Comparison of ENCODE assay signal across 12 mouse cellular contexts in the genomic region with DNA sequence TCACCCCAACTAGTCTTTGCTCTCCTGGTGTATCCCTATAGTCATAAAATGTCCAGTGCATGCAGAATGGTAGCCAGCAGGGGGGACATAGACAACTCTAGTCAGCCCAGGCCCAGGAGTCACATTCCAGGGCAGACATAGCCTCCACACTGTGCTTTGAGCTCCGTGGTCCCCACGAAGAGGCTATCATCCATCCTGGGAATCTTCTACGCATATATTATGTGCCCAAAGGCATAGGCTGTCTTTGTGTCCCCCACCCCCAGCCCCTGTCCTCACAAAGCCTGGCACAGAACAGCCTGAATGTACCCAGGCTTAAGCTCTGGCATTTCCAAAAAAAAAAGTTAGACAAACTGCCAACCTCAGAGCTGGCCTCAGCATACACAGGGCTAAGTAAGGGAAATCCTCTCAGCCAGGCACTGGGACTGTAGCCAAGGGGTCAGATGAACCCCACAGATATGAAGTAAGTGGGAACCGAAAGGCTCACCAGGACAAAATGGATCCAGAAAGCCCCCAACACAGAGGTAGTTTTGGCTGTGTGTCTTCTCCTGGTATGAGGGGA. TPM values are rescaled to one million over a fixed set of nuclear protein-coding genes. Genes with fewer than 3 reads are reported as not detected.
DNase-seq lines count a peak whose midpoint lies in the region; ATAC-seq lines count a peak whose summit lies in the region.
"Had no signal": no experiment of that assay in that cellular context is flagged by ENCODE, and none has a peak within 500 bp of the region (broad histone marks: within the 10 kb centered on the region; RNA-seq: fewer than 3 reads in every experiment).

No protein-coding gene starts in this region.

- peak overlapping the region; percentile 75; the same call in 1 of the 2 replicates for H3K27ac ChIP-seq in forebrain, embryonic 14.5 days (ENCODE audit: low read depth, low read length)
- H3K27ac ChIP-seq: embryonic facial prominence, embryonic 12.5 days had no signal

- no peak overlapping the region for H3K4me3 ChIP-seq in forebrain, embryonic 14.5 days (ENCODE audit: low read depth, low read length)
- H3K4me3 ChIP-seq: embryonic facial prominence, embryonic 12.5 days had no signal

- no peak overlapping the region for H3K4me2 ChIP-seq in forebrain, embryonic 14.5 days (ENCODE audit: low read length)
- H3K4me2 ChIP-seq: embryonic facial prominence, embryonic 12.5 days had no signal

- no peaks in the 10 kb centered on the region for H3K9me3 ChIP-seq in forebrain, embryonic 14.5 days (replicated peaks; ENCODE audit: control insufficient read depth, low read length)
- H3K9me3 ChIP-seq: embryonic facial prominence, embryonic 12.5 days had no signal

- WGBS in forebrain, embryonic 14.5 days: 40% methylated on average over 4 of the region's 4 CpGs

- peak; percentile 80 for ATAC-seq in forebrain, embryonic 14.5 days
- ATAC-seq in megakaryocyte, adult 5-6 weeks (ENCODE audit: poor library complexity, severe bottlenecking): no peak
- no peak for ATAC-seq in granulocyte monocyte progenitor cell, adult 5-6 weeks (replicated peaks; ENCODE audit: poor library complexity, severe bottlenecking)

- peak; percentile 50 for DNase-seq in kidney, postnatal 10 days
- DNase-seq in kidney, adult 9 months: no peak
- DNase-seq in Muller cell, postnatal 12 days (ENCODE audit: inconsistent ontology term): peak; percentile 55
- DNase-seq in forebrain, embryonic 14.5 days (ENCODE audit: low spot score): peak; percentile 74
- peak; percentile 28 for DNase-seq in lung, postnatal 25 days (ENCODE audit: low spot score)
- no peak for DNase-seq in urinary bladder, postnatal 10 days (ENCODE audit: low spot score)
- DNase-seq: layer of hippocampus, postnatal 36 days; right cerebral cortex, postnatal 4 days had no signal

- no peak overlapping the region for H3K9ac ChIP-seq in forebrain, embryonic 14.5 days (ENCODE audit: low read length)
- H3K9ac ChIP-seq: embryonic facial prominence, embryonic 12.5 days had no signal

- no peaks in the 10 kb centered on the region for H3K36me3 ChIP-seq in forebrain, embryonic 14.5 days (ENCODE audit: control insufficient read depth, insufficient read depth, low read length)
- H3K36me3 ChIP-seq: embryonic facial prominence, embryonic 12.5 days had no signal

- peaks cover 24% of the 10 kb centered on the region for H3K4me1 ChIP-seq in forebrain, embryonic 14.5 days (ENCODE audit: control insufficient read depth, insufficient read depth, low read length)

- H3K27me3 ChIP-seq in forebrain, embryonic 14.5 days (replicated peaks; ENCODE audit: control insufficient read depth, insufficient read depth, low read length): no peaks in the 10 kb centered on the region
- H3K27me3 ChIP-seq: embryonic facial prominence, embryonic 12.5 days had no signal

RNA-seq across cellular contexts. Expression of gene Mras, which starts 19.8 kb away (rescaled TPM):
- 51.8 and 56.8 TPM in 2 replicates for polyA plus RNA-seq in forebrain, embryonic 14.5 days (2014; fragmentation: Nextera tagmentation; extraction: Ambion mirVana)
- 0.50 and 1.6 TPM in 2 replicates for total RNA-seq in megakaryocyte, adult 5-6 weeks (2015)
- total RNA-seq in megakaryocyte, adult 5-6 weeks (2017): 0.41 and 0.48 TPM in 2 replicates
- total RNA-seq in granulocyte monocyte progenitor cell, adult 5-6 weeks (2014; fragmentation: Nextera tagmentation): 6.7 and 19.6 TPM in 2 replicates
- 3.2 and 9.2 TPM in 2 replicates for total RNA-seq in granulocyte monocyte progenitor cell, adult 5-6 weeks (2017)

RNA-seq across cellular contexts. Expression of gene Nme9, which starts 33.9 kb away (rescaled TPM):
- 0.54 and 1.5 TPM in 2 replicates for polyA plus RNA-seq in forebrain, embryonic 14.5 days (2014; fragmentation: Nextera tagmentation; extraction: Ambion mirVana)
- not detected in 2 replicates for total RNA-seq in megakaryocyte, adult 5-6 weeks (2015)
- total RNA-seq in megakaryocyte, adult 5-6 weeks (2017): not detected in 2 replicates
- not detected in 2 replicates for total RNA-seq in granulocyte monocyte progenitor cell, adult 5-6 weeks (2014; fragmentation: Nextera tagmentation)
- total RNA-seq in granulocyte monocyte progenitor cell, adult 5-6 weeks (2017): not detected in 2 replicates
- polyA plus RNA-seq: embryonic facial prominence, embryonic 12.5 days; heart, embryonic 14.5 days had no signal

RNA-seq across cellular contexts. Expression of gene Esyt3, which starts 59.0 kb away (rescaled TPM):
- 0.52 and 0.58 TPM in 2 replicates for polyA plus RNA-seq in forebrain, embryonic 14.5 days (2014; fragmentation: Nextera tagmentation; extraction: Ambion mirVana)
- total RNA-seq in megakaryocyte, adult 5-6 weeks (2015): not detected in 2 replicates
- not detected in 2 replicates for total RNA-seq in megakaryocyte, adult 5-6 weeks (2017)
- total RNA-seq in granulocyte monocyte progenitor cell, adult 5-6 weeks (2014; fragmentation: Nextera tagmentation): not detected in 2 replicates
- total RNA-seq in granulocyte monocyte progenitor cell, adult 5-6 weeks (2017): not detected in 2 replicates

Comparison
In these comparisons a context has a peak if more than half of its experiments do, and no peak if none do; other contexts are left out.
1. DNase-seq: peak in kidney, postnatal 10 days (single experiment), Muller cell, postnatal 12 days (single experiment), forebrain, embryonic 14.5 days (single experiment) and lung, postnatal 25 days (single experiment); none in kidney, adult 9 months (single experiment) and urinary bladder, postnatal 10 days (single experiment).